Mouse (Mus musculus) forebrain, embryonic 15.5 days (tissue): ENCODE results near the gene Rnf138rt1. TPM values are rescaled to one million over a fixed set of nuclear protein-coding genes. Genes with fewer than 3 reads are reported as not detected.

Source experiments
- polyA plus RNA-seq: library from polyadenylated mRNA; unstranded; fragments of >200 nt; fragmentation: Nextera tagmentation; extraction: Ambion mirVana; gene quantifications from 2 replicates; pipeline ENCODE4 v1.2.1, GENCODE M21; 2015

Rnf138rt1 gene
- polyA plus RNA-seq, 1 experiment from 2014 or later = 3.3 TPM

Other genes starting within 250 kb of the Rnf138rt1 start
- 0.41 and 0.57 TPM in 2 replicates for gene Grpr, start 211.7 kb downstream of the Rnf138rt1 start, polyA plus RNA-seq
- 115 and 121 TPM in 2 replicates for gene Ap1s2, start 147.7 kb upstream of the Rnf138rt1 start, polyA plus RNA-seq
- gene Zrsr2, start 197.3 kb upstream of the Rnf138rt1 start, polyA plus RNA-seq = 55.8 and 57.2 TPM in 2 replicates